ENCODE assay signal across 30 mouse cellular contexts in genomic region chr15:78425230-78425629, GRCm38 (mm10). TPM values are rescaled to one million over a fixed set of nuclear protein-coding genes. Genes with fewer than 3 reads are reported as not detected.
DNase-seq lines count a peak whose midpoint lies in the region; ATAC-seq and TF ChIP-seq lines count a peak whose summit lies in the region.
"Had no signal": no experiment of that assay in that cellular context is flagged by ENCODE, and none has a peak within 500 bp of the region (broad histone marks: within the 10 kb centered on the region; RNA-seq: fewer than 3 reads in every experiment).

No protein-coding gene starts in this region.

- dilution Hi-C loops in CH12.LX (cut with MboI; ENCODE audit: extremely low pct_ligation_motif_present, extremely low pct_unique_long_range_greater_than_20kb, low sequenced_read_pairs), result no loop called here

- TF ChIP-seq EP300 in liver, embryonic 14.5 days (IDR thresholded peaks at IDR 0.05; ENCODE audit: low read depth), result no peak
- no peak for TF ChIP-seq EP300 in CH12.LX (IDR thresholded peaks at IDR 0.05; ENCODE audit: low read length)
- no peak for TF ChIP-seq EP300 in MEL (IDR thresholded peaks at IDR 0.05; ENCODE audit: low read depth in 1 of 2, low read length in 2 of 2)

- no peaks in the 10 kb centered on the region for H3K9me3 ChIP-seq in intestine, postnatal 0 days (ENCODE audit: control insufficient read depth)
- no peaks in the 10 kb centered on the region for H3K9me3 ChIP-seq in intestine, embryonic 15.5 days
- H3K9me3 ChIP-seq in liver, embryonic 14.5 days (ENCODE audit: control insufficient read depth, low read length), result no peaks in the 10 kb centered on the region
- H3K9me3 ChIP-seq in liver, embryonic 12.5 days (replicated peaks), result no peaks in the 10 kb centered on the region
- H3K9me3 ChIP-seq in CH12.LX (replicated peaks; ENCODE audit: low read length), result peaks cover 8% of the 10 kb centered on the region
- H3K9me3 ChIP-seq in MEL (replicated peaks; ENCODE audit: insufficient read depth, low read length), result no peaks in the 10 kb centered on the region
- H3K9me3 ChIP-seq: embryonic facial prominence, embryonic 15.5 days; forebrain, embryonic 10.5 days; G1E; hindbrain, embryonic 13.5 days had no signal

- no peak for DNase-seq in liver, embryonic 14.5 days (ENCODE audit: low read depth in 3 of 3, low spot score in 3 of 3)
- DNase-seq in CH12.LX (ENCODE audit: extremely low read depth) (no peak), MEL (ENCODE audit: low read depth, low spot score) (no peak)
- DNase-seq in heart, adult 11 months, result no peak
- DNase-seq: adrenal gland, adult 8-10 months; adrenal gland, postnatal 36 days; B cell, adult 2 months; cerebellum, adult 8-10 months; cerebellum, postnatal 14 days; embryo, embryonic 11 days; gastrocnemius, adult 2 months; gastrocnemius, postnatal 25 days; heart, postnatal 10 days had no signal

- H3K9ac ChIP-seq in intestine, postnatal 0 days (ENCODE audit: low read depth, low read length), result no peak overlapping the region
- H3K9ac ChIP-seq in intestine, embryonic 15.5 days, result no peak overlapping the region
- no peak overlapping the region for H3K9ac ChIP-seq in liver, embryonic 14.5 days (replicated peaks)
- no peak overlapping the region for H3K9ac ChIP-seq in liver, embryonic 12.5 days
- H3K9ac ChIP-seq in CH12.LX (ENCODE audit: insufficient read depth, low read depth) (no peak overlapping the region), MEL (ENCODE audit: control insufficient read depth, low read depth, low read length, poor library complexity, severe bottlenecking) (no peak overlapping the region)
- H3K9ac ChIP-seq: embryonic facial prominence, embryonic 15.5 days; hindbrain, embryonic 13.5 days had no signal

- H3K4me3 ChIP-seq in intestine, postnatal 0 days (ENCODE audit: low read depth, low read length), result no peak overlapping the region
- no peak overlapping the region for H3K4me3 ChIP-seq in intestine, embryonic 15.5 days (replicated peaks)
- no peak overlapping the region for H3K4me3 ChIP-seq in liver, embryonic 14.5 days (ENCODE audit: insufficient read depth in 1 of 2, low read depth in 2 of 2, low read length in 2 of 2)
- no peak overlapping the region for H3K4me3 ChIP-seq in liver, embryonic 12.5 days
- H3K4me3 ChIP-seq in CH12.LX (replicated peaks in 1 of 3; ENCODE audit: low read depth in 2 of 3, low read length in 2 of 3, poor library complexity in 1 of 3), result no peak overlapping the region
- H3K4me3 ChIP-seq in MEL (ENCODE audit: control insufficient read depth in 1 of 2, insufficient read depth in 1 of 2, low read depth in 2 of 2, low read length in 2 of 2), result no peak overlapping the region
- H3K4me3 ChIP-seq: embryonic facial prominence, embryonic 15.5 days; erythroblast, embryonic 14.5 days; forebrain, embryonic 10.5 days; gastrocnemius, adult 2 months; hindbrain, embryonic 13.5 days had no signal

- ATAC-seq in intestine, postnatal 0 days, result no peak
- no peak for ATAC-seq in intestine, embryonic 15.5 days
- no peak for ATAC-seq in liver, embryonic 14.5 days (ENCODE audit: insufficient read depth)
- ATAC-seq in liver, embryonic 12.5 days, result no peak
- no peak for ATAC-seq in inflammation-experienced regulatory T-cells, adult 6 months
- ATAC-seq: CD4-positive, CD25-positive, alpha-beta regulatory T cell, adult 4 months; forebrain, embryonic 14.5 days; hindbrain, postnatal 0 days had no signal

- TF ChIP-seq RAD21 in CH12.LX (IDR thresholded peaks at IDR 0.05; ENCODE audit: low read depth, low read length), result peak; percentile 15; the same call in 1 of the 2 replicates
- no peak for TF ChIP-seq RAD21 in MEL (IDR thresholded peaks at IDR 0.05; ENCODE audit: low read depth, low read length)

- TF ChIP-seq POLR2A in CH12.LX (IDR thresholded peaks at IDR 0.05; ENCODE audit: low read depth, low read length) (no peak), MEL (IDR thresholded peaks at IDR 0.05; ENCODE audit: control insufficient read depth in 1 of 2, insufficient read depth in 1 of 2, low read depth in 1 of 2, low read length in 2 of 2, poor library complexity in 1 of 2) (no peak)

- H3K27ac ChIP-seq in intestine, postnatal 0 days (ENCODE audit: low read depth, low read length), result no peak overlapping the region
- H3K27ac ChIP-seq in intestine, embryonic 15.5 days, result no peak overlapping the region
- H3K27ac ChIP-seq in liver, embryonic 14.5 days, result no peak overlapping the region
- H3K27ac ChIP-seq in liver, embryonic 12.5 days, result no peak overlapping the region
- no peak overlapping the region for H3K27ac ChIP-seq in CH12.LX (ENCODE audit: insufficient read depth, low read depth)
- no peak overlapping the region for H3K27ac ChIP-seq in MEL (ENCODE audit: control insufficient read depth, low read depth, low read length)
- H3K27ac ChIP-seq: embryonic facial prominence, embryonic 15.5 days; forebrain, embryonic 10.5 days; gastrocnemius, adult 2 months; hindbrain, embryonic 13.5 days; hindbrain, postnatal 0 days had no signal

- H3K4me1 ChIP-seq in intestine, postnatal 0 days (replicated peaks; ENCODE audit: control insufficient read depth, insufficient read depth, low read length), result no peaks in the 10 kb centered on the region
- H3K4me1 ChIP-seq in intestine, embryonic 15.5 days (replicated peaks), result peaks cover 7% of the 10 kb centered on the region
- H3K4me1 ChIP-seq in liver, embryonic 14.5 days (replicated peaks; ENCODE audit: control insufficient read depth in 2 of 2, insufficient read depth in 2 of 2, low read length in 1 of 2), result peaks cover 0 to 10% of the 10 kb centered on the region in 2 experiments; a peak in 2 of 4 replicates
- peaks cover 14% of the 10 kb centered on the region for H3K4me1 ChIP-seq in liver, embryonic 12.5 days
- peaks cover 0 to 12% of the 10 kb centered on the region in 2 experiments; a peak in 2 of 4 replicates for H3K4me1 ChIP-seq in CH12.LX (ENCODE audit: control insufficient read depth in 1 of 2, insufficient read depth in 2 of 2)
- peaks cover 0 to 5% of the 10 kb centered on the region in 2 experiments; a peak in 1 of 4 replicates for H3K4me1 ChIP-seq in MEL (ENCODE audit: control insufficient read depth in 1 of 2, insufficient read depth in 2 of 2, low read length in 2 of 2)

- no peaks in the 10 kb centered on the region for H3K79me2 ChIP-seq in CH12.LX (replicated peaks; ENCODE audit: control insufficient read depth, extremely low read depth, insufficient read depth, poor library complexity, severe bottlenecking)
- H3K79me2 ChIP-seq in MEL (ENCODE audit: control insufficient read depth, insufficient read depth, low read length, poor library complexity), result no peaks in the 10 kb centered on the region

- no peak overlapping the region for H3K4me2 ChIP-seq in intestine, postnatal 0 days (replicated peaks; ENCODE audit: low read depth)
- no peak overlapping the region for H3K4me2 ChIP-seq in intestine, embryonic 15.5 days (replicated peaks)
- no peak overlapping the region for H3K4me2 ChIP-seq in liver, embryonic 14.5 days (ENCODE audit: low read depth)
- no peak overlapping the region for H3K4me2 ChIP-seq in liver, embryonic 12.5 days
- H3K4me2 ChIP-seq in CH12.LX (ENCODE audit: insufficient read depth, low read depth, poor library complexity, severe bottlenecking), result no peak overlapping the region
- H3K4me2 ChIP-seq: embryonic facial prominence, embryonic 15.5 days; hindbrain, embryonic 13.5 days had no signal

- peaks cover 74% of the 10 kb centered on the region for H3K27me3 ChIP-seq in intestine, postnatal 0 days (replicated peaks; ENCODE audit: control insufficient read depth, insufficient read depth, low read length)
- H3K27me3 ChIP-seq in intestine, embryonic 15.5 days (replicated peaks), result peaks cover 64% of the 10 kb centered on the region
- peaks cover 35% of the 10 kb centered on the region for H3K27me3 ChIP-seq in liver, embryonic 14.5 days (ENCODE audit: control insufficient read depth, insufficient read depth, low read length)
- H3K27me3 ChIP-seq in liver, embryonic 12.5 days (replicated peaks), result peaks cover 97% of the 10 kb centered on the region
- H3K27me3 ChIP-seq in CH12.LX (replicated peaks), result peaks cover 38% of the 10 kb centered on the region
- peaks cover 0 to 1% of the 10 kb centered on the region in 2 experiments; a peak in 2 of 4 replicates for H3K27me3 ChIP-seq in MEL (ENCODE audit: control insufficient read depth in 1 of 2, insufficient read depth in 2 of 2, low read length in 2 of 2)
- H3K27me3 ChIP-seq: embryonic facial prominence, embryonic 15.5 days had no signal

- no peaks in the 10 kb centered on the region for H3K36me3 ChIP-seq in intestine, postnatal 0 days (ENCODE audit: control insufficient read depth, insufficient read depth)
- H3K36me3 ChIP-seq in intestine, embryonic 15.5 days, result no peaks in the 10 kb centered on the region
- no peaks in the 10 kb centered on the region for H3K36me3 ChIP-seq in liver, embryonic 14.5 days (replicated peaks; ENCODE audit: control insufficient read depth, insufficient read depth, low read depth)
- H3K36me3 ChIP-seq in liver, embryonic 12.5 days, result no peaks in the 10 kb centered on the region
- H3K36me3 ChIP-seq in CH12.LX (replicated peaks in 1 of 2; ENCODE audit: control insufficient read depth in 1 of 2, insufficient read depth in 1 of 2, low read length in 1 of 2) (no peaks in the 10 kb centered on the region), MEL (ENCODE audit: control insufficient read depth in 1 of 2, insufficient read depth in 2 of 2, low read length in 2 of 2) (peaks cover 0 to 2% of the 10 kb centered on the region in 2 experiments; a peak in 1 of 4 replicates)
- H3K36me3 ChIP-seq: embryonic facial prominence, embryonic 15.5 days; G1E; hindbrain, embryonic 13.5 days had no signal

- TF ChIP-seq CTCF in intestine, postnatal 0 days (IDR thresholded peaks at IDR 0.05; ENCODE audit: low read depth), result peak; percentile 41
- peak; percentile 10; the same call in 1 of the 2 replicates for TF ChIP-seq CTCF in liver, embryonic 14.5 days (IDR thresholded peaks at IDR 0.05; ENCODE audit: low read depth)
- peak in 1 of 2 experiments; percentile 60; a peak in 2 of 4 replicates for TF ChIP-seq CTCF in CH12.LX (conservative IDR thresholded peaks at IDR 0.05 in 1 of 2, IDR thresholded peaks at IDR 0.05 in 1 of 2; ENCODE audit: low read depth in 2 of 2, low read length in 2 of 2)
- TF ChIP-seq CTCF in MEL (IDR thresholded peaks at IDR 0.05 in 2 of 3, conservative IDR thresholded peaks at IDR 0.05 in 1 of 3; ENCODE audit: control insufficient read depth in 1 of 3, insufficient read depth in 1 of 3, low read depth in 2 of 3, low read length in 3 of 3, poor library complexity in 1 of 3, severe bottlenecking in 1 of 3), result peak in 2 of 3 experiments; percentile 5 to 16; a peak in 2 of 6 replicates

- in situ Hi-C loops in CH12.LX (cut with MboI; ENCODE audit: low pct_ligation_motif_present, low pct_unique_long_range_greater_than_20kb, low sequenced_read_pairs), result loop anchor here (10.0 to 25.0 kb wide), 2 partner anchors 60 to 312 kb away; no protein-coding TSS in a partner anchor

- 60% methylated on average over 4 of the region's 4 CpGs for WGBS in intestine, postnatal 0 days
- WGBS in intestine, embryonic 15.5 days, result 56% methylated on average over 4 of the region's 4 CpGs
- 41% methylated on average over 4 of the region's 4 CpGs for WGBS in liver, embryonic 14.5 days (ENCODE audit: insufficient replicate concordance)
- 52% methylated on average over 4 of the region's 4 CpGs for WGBS in liver, embryonic 12.5 days (ENCODE audit: insufficient replicate concordance)

RNA-seq across cellular contexts. Expression of gene Kctd17, which starts 3.1 kb away (rescaled TPM):
- polyA plus RNA-seq in intestine, postnatal 0 days (2015; fragmentation: Nextera tagmentation; extraction: Ambion mirVana), result 18.6 and 20.1 TPM in 2 replicates
- 28.7 and 31.0 TPM in 2 replicates for polyA plus RNA-seq in intestine, embryonic 15.5 days (2015; fragmentation: Nextera tagmentation; extraction: Ambion mirVana)
- 7.1 and 8.7 TPM in 2 replicates for polyA plus RNA-seq in liver, embryonic 14.5 days (2012; rRNA removed)
- polyA plus RNA-seq in liver, embryonic 14.5 days (2014; fragmentation: Nextera tagmentation; extraction: Ambion mirVana), result 3.0 and 3.3 TPM in 2 replicates
- polyA plus RNA-seq in liver, embryonic 12.5 days (2016; fragmentation: Nextera tagmentation; extraction: Ambion mirVana), result 7.6 and 8.8 TPM in 2 replicates
- not detected in 2 replicates for total RNA-seq in CH12.LX (2012; rRNA removed)
- total RNA-seq in CH12.LX (2014; rRNA removed), result not detected in 2 replicates
- not detected in 2 replicates for polyA plus RNA-seq in CH12.LX (2012; ENCODE audit: insufficient read length, low read depth)
- total RNA-seq in MEL (2012; rRNA removed), result not detected in 2 replicates
- not detected for polyA plus RNA-seq in MEL (2012; ENCODE audit: insufficient read depth in 1 of 2, insufficient read length in 2 of 2, low read depth in 1 of 2, low replicate concordance in 2 of 2, missing spikeins in 1 of 2)
- polyA plus RNA-seq in inflammation-experienced regulatory T-cells, adult 6 months (2017; shearing (Covaris generic)), result 10 to 100 TPM in 1 of 3 experiments, 1 to 10 TPM in 2; 7.5 to 14.9 (median 8.8) TPM

RNA-seq across cellular contexts. Expression of gene Mpst, which starts 19.0 kb away (rescaled TPM):
- polyA plus RNA-seq in intestine, postnatal 0 days (2015; fragmentation: Nextera tagmentation; extraction: Ambion mirVana), result 2.8 and 3.2 TPM in 2 replicates
- polyA plus RNA-seq in intestine, embryonic 15.5 days (2015; fragmentation: Nextera tagmentation; extraction: Ambion mirVana), result 2.6 and 3.1 TPM in 2 replicates
- 90.7 and 101 TPM in 2 replicates for polyA plus RNA-seq in liver, embryonic 14.5 days (2012; rRNA removed)
- polyA plus RNA-seq in liver, embryonic 14.5 days (2014; fragmentation: Nextera tagmentation; extraction: Ambion mirVana), result 6.0 and 6.8 TPM in 2 replicates
- polyA plus RNA-seq in liver, embryonic 12.5 days (2016; fragmentation: Nextera tagmentation; extraction: Ambion mirVana), result 3.5 and 4.8 TPM in 2 replicates
- total RNA-seq in CH12.LX (2012; rRNA removed) (33.0 and 46.3 TPM in 2 replicates), CH12.LX (2014; rRNA removed) (18.1 and 27.0 TPM in 2 replicates), MEL (2012; rRNA removed) (38.6 and 38.7 TPM in 2 replicates)
- polyA plus RNA-seq in CH12.LX (2012; ENCODE audit: insufficient read length, low read depth) (21.5 and 24.4 TPM in 2 replicates), MEL (2012; ENCODE audit: insufficient read depth in 1 of 2, insufficient read length in 2 of 2, low read depth in 1 of 2, low replicate concordance in 2 of 2, missing spikeins in 1 of 2) (10 to 100 TPM in 1 of 2 experiments, not detected in 1; 86.7 TPM)
- polyA plus RNA-seq in inflammation-experienced regulatory T-cells, adult 6 months (2017; shearing (Covaris generic)), result 1 to 10 TPM in 2 of 3 experiments, under 1 TPM in 1; 0.63 to 3.3 (median 2.6) TPM

RNA-seq across cellular contexts. Expression of gene Tst, which starts 19.5 kb away (rescaled TPM):
- 36.7 and 48.3 TPM in 2 replicates for polyA plus RNA-seq in intestine, postnatal 0 days (2015; fragmentation: Nextera tagmentation; extraction: Ambion mirVana)
- 33.4 and 45.0 TPM in 2 replicates for polyA plus RNA-seq in intestine, embryonic 15.5 days (2015; fragmentation: Nextera tagmentation; extraction: Ambion mirVana)
- polyA plus RNA-seq in liver, embryonic 14.5 days (2012; rRNA removed), result 90.5 and 90.6 TPM in 2 replicates
- polyA plus RNA-seq in liver, embryonic 14.5 days (2014; fragmentation: Nextera tagmentation; extraction: Ambion mirVana), result 168 and 179 TPM in 2 replicates
- polyA plus RNA-seq in liver, embryonic 12.5 days (2016; fragmentation: Nextera tagmentation; extraction: Ambion mirVana), result 84.9 and 92.8 TPM in 2 replicates
- total RNA-seq in CH12.LX (2012; rRNA removed) (1.8 and 2.0 TPM in 2 replicates), CH12.LX (2014; rRNA removed) (0.66 and 0.67 TPM in 2 replicates), MEL (2012; rRNA removed) (34.8 and 36.3 TPM in 2 replicates)
- polyA plus RNA-seq in CH12.LX (2012; ENCODE audit: insufficient read length, low read depth) (0.56 and 0.57 TPM in 2 replicates), MEL (2012; ENCODE audit: insufficient read depth in 1 of 2, insufficient read length in 2 of 2, low read depth in 1 of 2, low replicate concordance in 2 of 2, missing spikeins in 1 of 2) (10 to 100 TPM in 1 of 2 experiments, not detected in 1; 29.5 TPM)
- polyA plus RNA-seq in inflammation-experienced regulatory T-cells, adult 6 months (2017; shearing (Covaris generic)), result 1 to 10 TPM; 1.8 to 5.3 (median 2.1) TPM

RNA-seq across cellular contexts. Expression of gene Tex33, which starts 29.5 kb away (rescaled TPM):
- polyA plus RNA-seq in intestine, postnatal 0 days (2015; fragmentation: Nextera tagmentation; extraction: Ambion mirVana), result not detected in 2 replicates
- not detected in 2 replicates for polyA plus RNA-seq in intestine, embryonic 15.5 days (2015; fragmentation: Nextera tagmentation; extraction: Ambion mirVana)
- polyA plus RNA-seq in liver, embryonic 14.5 days (2012; rRNA removed), result 0.08 TPM in 1 of 2 replicates, not detected in the other
- polyA plus RNA-seq in liver, embryonic 14.5 days (2014; fragmentation: Nextera tagmentation; extraction: Ambion mirVana), result not detected in 2 replicates
- not detected in 2 replicates for polyA plus RNA-seq in liver, embryonic 12.5 days (2016; fragmentation: Nextera tagmentation; extraction: Ambion mirVana)
- total RNA-seq in CH12.LX (2012; rRNA removed) (not detected in 2 replicates), CH12.LX (2014; rRNA removed) (not detected in 2 replicates), MEL (2012; rRNA removed) (4.1 and 4.7 TPM in 2 replicates)
- polyA plus RNA-seq in CH12.LX (2012; ENCODE audit: insufficient read length, low read depth) (not detected in 2 replicates), MEL (2012; ENCODE audit: insufficient read depth in 1 of 2, insufficient read length in 2 of 2, low read depth in 1 of 2, low replicate concordance in 2 of 2, missing spikeins in 1 of 2) (1 to 10 TPM in 1 of 2 experiments, not detected in 1; 4.3 TPM)
- not detected for polyA plus RNA-seq in inflammation-experienced regulatory T-cells, adult 6 months (2017; shearing (Covaris generic))
- total RNA-seq: adrenal gland, postnatal 36 days; common myeloid progenitor, adult 5-6 weeks; gastrocnemius, adult 2 months; gastrocnemius, postnatal 25 days; granulocyte monocyte progenitor cell, adult 5-6 weeks; heart, postnatal 10 days; hematopoietic stem cell, adult 5-6 weeks; hindbrain, postnatal 0 days had no signal
- polyA plus RNA-seq: CD4-positive, CD25-positive, alpha-beta regulatory T cell, adult 4 months; embryonic facial prominence, embryonic 11.5 days; erythroblast, embryonic 14.5 days; forebrain, embryonic 10.5 days; forebrain, embryonic 14.5 days; G1E; heart, embryonic 14.5 days; hindbrain, embryonic 13.5 days; hindbrain, postnatal 0 days had no signal

RNA-seq across cellular contexts. Expression of gene Tmprss6, which starts 43.2 kb away (rescaled TPM):
- 0.63 and 0.84 TPM in 2 replicates for polyA plus RNA-seq in intestine, postnatal 0 days (2015; fragmentation: Nextera tagmentation; extraction: Ambion mirVana)
- polyA plus RNA-seq in intestine, embryonic 15.5 days (2015; fragmentation: Nextera tagmentation; extraction: Ambion mirVana), result 0.39 and 0.54 TPM in 2 replicates
- polyA plus RNA-seq in liver, embryonic 14.5 days (2012; rRNA removed), result 11.9 and 14.4 TPM in 2 replicates
- 9.8 and 10.7 TPM in 2 replicates for polyA plus RNA-seq in liver, embryonic 14.5 days (2014; fragmentation: Nextera tagmentation; extraction: Ambion mirVana)
- 5.9 and 6.7 TPM in 2 replicates for polyA plus RNA-seq in liver, embryonic 12.5 days (2016; fragmentation: Nextera tagmentation; extraction: Ambion mirVana)
- 0.08 and 0.34 TPM in 2 replicates for total RNA-seq in CH12.LX (2012; rRNA removed)
- 0.24 TPM in 2 replicates for total RNA-seq in CH12.LX (2014; rRNA removed)
- 0.54 and 0.70 TPM in 2 replicates for polyA plus RNA-seq in CH12.LX (2012; ENCODE audit: insufficient read length, low read depth)
- total RNA-seq in MEL (2012; rRNA removed), result 0.12 and 0.33 TPM in 2 replicates
- polyA plus RNA-seq in MEL (2012; ENCODE audit: insufficient read depth in 1 of 2, insufficient read length in 2 of 2, low read depth in 1 of 2, low replicate concordance in 2 of 2, missing spikeins in 1 of 2), result under 1 TPM in 1 of 2 experiments, not detected in 1; 0.11 TPM
- not detected for polyA plus RNA-seq in inflammation-experienced regulatory T-cells, adult 6 months (2017; shearing (Covaris generic))
- total RNA-seq: common myeloid progenitor, adult 5-6 weeks; gastrocnemius, adult 2 months; gastrocnemius, postnatal 25 days; granulocyte monocyte progenitor cell, adult 5-6 weeks; hematopoietic stem cell, adult 5-6 weeks had no signal
- polyA plus RNA-seq: CD4-positive, CD25-positive, alpha-beta regulatory T cell, adult 4 months; G1E; heart, embryonic 14.5 days had no signal
